Mouse (Mus musculus) thymus, postnatal 4 days (tissue): ENCODE results near the gene Olfr282.

Source experiments
- DNase-seq: peaks from one replicate; pipeline ENCODE4 v3.0.0; 2021

Olfr282 gene

DNA sequence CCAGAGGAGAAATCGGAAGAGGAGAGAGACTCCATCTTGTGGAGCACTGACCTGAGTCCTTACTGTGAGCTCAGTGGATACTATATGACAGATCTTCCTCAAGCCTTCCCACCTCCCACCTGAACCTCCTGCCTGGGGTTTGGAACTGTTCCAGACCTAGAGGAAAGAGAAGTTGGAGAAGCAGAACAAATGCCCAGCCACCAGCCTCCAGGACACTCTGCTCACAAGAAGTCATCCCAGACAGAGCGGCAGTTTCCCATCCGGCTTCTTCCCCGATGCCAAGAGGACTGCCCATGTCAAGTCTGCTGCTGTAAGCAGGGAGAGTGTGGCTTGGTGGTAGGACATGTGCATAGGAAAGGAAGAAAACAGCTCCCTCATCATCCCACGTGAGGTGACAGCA is 45.3 kb downstream of the Olfr282 start:
- DNase-seq = no peak

DNA sequence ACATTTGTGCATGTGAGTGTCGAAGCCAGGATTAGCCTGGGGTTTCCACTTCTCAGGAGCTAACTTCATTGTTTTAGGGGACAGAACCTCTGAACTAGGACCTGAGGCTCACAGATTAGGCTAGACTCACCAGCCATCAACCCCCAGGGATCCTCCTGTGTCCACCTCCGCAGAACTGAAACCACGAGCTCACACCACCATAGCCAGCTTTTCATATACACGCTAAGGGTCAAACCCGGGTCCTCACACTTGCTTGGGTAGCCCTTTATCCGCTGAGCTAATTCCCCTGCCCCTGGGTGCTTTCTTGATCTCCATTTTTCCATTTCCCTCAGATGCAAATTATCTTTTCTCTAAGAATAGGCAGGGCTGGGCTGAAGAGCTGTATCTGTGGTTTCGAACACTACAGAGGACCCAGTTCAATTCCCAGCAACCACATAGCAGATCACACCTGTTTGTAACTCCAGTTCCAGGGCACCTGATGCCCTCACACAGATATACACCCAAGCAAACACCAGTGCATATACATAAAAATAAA is 48.6 kb downstream of the Olfr282 start:
- DNase-seq = no peak

DNA sequence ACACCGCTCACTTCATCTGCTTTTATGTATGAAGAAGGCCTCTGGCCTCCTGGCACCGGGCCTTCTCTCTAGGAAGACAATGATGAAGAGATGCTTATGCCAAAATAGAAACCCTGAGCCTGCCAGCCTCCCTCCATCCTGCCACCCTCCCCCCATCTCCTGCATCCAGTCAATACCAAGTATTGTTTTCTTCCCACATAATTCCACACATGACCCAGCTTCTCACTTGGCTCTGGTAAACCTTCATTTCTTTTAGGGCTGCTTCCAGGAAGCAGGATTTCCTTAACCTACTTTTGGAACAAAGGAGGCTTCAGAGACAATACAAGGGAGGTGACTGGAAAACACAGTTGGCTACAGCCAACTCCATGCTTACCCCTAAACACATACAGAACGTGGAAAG is 51.7 kb downstream of the Olfr282 start, which contains the start of gene Lalba:
Gene Lalba (minus strand): TSS at position 21 of the 400 bp plus-strand sequence.
- DNase-seq = no peak

DNA sequence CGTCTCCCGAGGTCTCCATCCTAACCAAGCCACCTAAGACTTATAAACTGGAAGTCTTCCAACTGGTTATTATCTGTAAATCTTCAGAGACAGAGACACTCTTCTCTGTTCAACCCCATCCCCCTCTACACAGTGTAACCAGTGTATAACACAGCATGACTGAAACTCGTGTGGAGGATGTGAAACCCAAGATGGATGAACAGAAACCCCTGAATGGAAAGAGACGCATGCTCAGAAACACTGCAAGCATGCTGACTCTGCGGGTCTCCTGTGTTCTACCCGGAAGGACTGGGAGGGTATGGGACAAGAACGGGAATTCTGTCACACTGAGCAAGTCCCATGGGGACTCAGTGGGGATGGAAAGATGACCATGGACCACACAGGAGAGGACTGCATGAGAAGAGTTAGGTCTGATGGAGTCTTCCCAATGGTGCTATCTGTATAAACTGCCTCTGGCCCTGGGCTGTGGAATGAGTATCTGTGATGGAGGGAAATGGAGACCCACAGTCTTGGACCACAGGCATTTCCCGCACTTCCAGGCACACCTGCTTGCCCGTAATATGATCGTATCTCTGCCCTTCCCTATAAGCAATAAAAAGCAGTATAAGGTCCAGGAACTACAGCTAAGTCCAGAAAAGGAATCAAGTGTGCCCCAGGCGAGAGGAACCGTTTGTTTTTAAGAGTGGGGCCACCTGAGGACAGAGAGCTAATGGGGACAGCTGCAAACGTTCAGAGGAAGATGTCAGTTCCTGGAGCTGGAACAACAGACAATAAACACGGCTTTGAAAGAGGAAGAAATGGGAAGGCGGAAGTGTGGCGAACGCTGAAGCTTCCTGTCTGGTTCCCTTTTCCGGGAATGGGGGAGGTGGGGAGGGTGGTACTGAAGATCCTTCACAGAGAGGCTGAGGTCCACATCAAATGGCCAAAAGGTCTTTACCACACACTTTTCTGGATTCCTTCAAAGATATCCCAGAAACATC is 53.2 kb downstream of the Olfr282 start:
- no peak for DNase-seq

DNA sequence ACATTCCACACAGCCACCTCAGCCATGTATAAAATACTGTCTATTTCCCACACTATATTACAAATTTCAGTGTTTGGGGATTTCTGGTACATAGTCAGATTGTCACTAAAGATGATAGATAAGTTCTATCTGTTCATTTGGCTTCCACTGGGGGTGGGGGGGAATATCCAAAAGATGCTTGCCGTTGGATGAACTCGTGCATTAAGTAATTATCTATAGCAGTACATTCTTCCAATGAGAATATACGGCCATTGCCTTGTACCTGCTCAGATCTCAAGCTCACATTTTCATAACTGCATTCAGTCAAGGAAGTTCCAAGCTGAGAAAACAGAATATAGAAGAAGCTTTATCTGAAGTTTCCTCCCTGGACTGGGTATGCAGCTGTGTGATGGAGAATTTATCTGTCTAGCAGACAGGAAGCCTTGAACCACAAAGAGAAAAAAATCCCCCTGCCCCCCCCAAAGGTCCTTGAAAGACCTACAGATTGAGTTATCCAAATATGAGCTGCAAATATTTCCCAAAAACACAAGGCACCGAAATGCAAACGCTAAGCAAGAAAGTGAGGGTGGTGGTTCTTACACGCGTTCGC is 55.5 kb downstream of the Olfr282 start:
- no peak for DNase-seq
